Mouse (Mus musculus) myocyte (in vitro differentiated cells): ENCODE measurements at regions not wholly inside any gene's neighbourhood (a gene's known extent, or its start where the extent isn't known, plus 50 kb on each side); places are given as distances from the start of the nearest gene placed in this dataset.

Source experiments
- H3K27me3 ChIP-seq: one replicate; pipeline ENCODE4 v1.6.1; 2011; ENCODE audit not compliant: control insufficient read depth, insufficient read depth, insufficient read length
- H3K36me3 ChIP-seq: one replicate; pipeline ENCODE4 v1.6.1; 2011; ENCODE audit not compliant: control insufficient read depth, insufficient read depth
- H3K4me2 ChIP-seq: one replicate; pipeline ENCODE4 v1.6.1; 2011; ENCODE audit warnings: low read depth, control low read depth
- H3K4me3 ChIP-seq: one replicate; pipeline ENCODE4 v1.5.1; 2011; ENCODE audit warnings: mild to moderate bottlenecking, control low read depth, moderate library complexity
- H3K79me2 ChIP-seq: one replicate; pipeline ENCODE4 v1.6.1; 2011; ENCODE audit not compliant: control insufficient read depth, insufficient read depth
- H3ac ChIP-seq: one replicate; pipeline ENCODE4 v1.6.1; 2011; ENCODE audit not compliant: control insufficient read depth, insufficient read length
- CEBPB ChIP-seq: IDR thresholded peaks from 2 replicates; pipeline ENCODE4 v1.6.1; 2011; ENCODE audit warnings: mild to moderate bottlenecking, moderate library complexity; ENCODE audit not compliant: poor library complexity, insufficient read depth, severe bottlenecking
- E2F4 ChIP-seq: IDR thresholded peaks from one replicate; pipeline ENCODE4 v1.6.1; 2011; ENCODE audit warnings: mild to moderate bottlenecking, control low read depth, moderate library complexity; ENCODE audit not compliant: insufficient read depth
- MAX ChIP-seq: IDR thresholded peaks from one replicate; pipeline ENCODE4 v1.6.1; 2011; ENCODE audit warnings: low read depth, mild to moderate bottlenecking, control low read depth
- MYOD1 ChIP-seq, 3 experiments: IDR thresholded peaks; one replicate each; pipeline ENCODE4 v1.6.1; 2011; ENCODE audit warnings: control low read depth in 2 of 3, low read depth in 2 of 3, mild to moderate bottlenecking in 2 of 3, moderate library complexity in 1 of 3; ENCODE audit not compliant: insufficient read length in 2 of 3, control insufficient read depth in 1 of 3
- MYOG ChIP-seq, 3 experiments: IDR thresholded peaks; one replicate each; pipeline ENCODE4 v1.6.1; 2011; ENCODE audit warnings: control low read depth in 2 of 3, low read depth in 2 of 3, mild to moderate bottlenecking in 2 of 3; ENCODE audit not compliant: insufficient read length in 2 of 3, control insufficient read depth in 1 of 3, insufficient read depth in 1 of 3
- POLR2A ChIP-seq: IDR thresholded peaks from one replicate; pipeline ENCODE4 v1.6.1; 2011; ENCODE audit warnings: low read depth, mild to moderate bottlenecking, control low read depth, moderate library complexity; ENCODE audit not compliant: insufficient read length
- POLR2AphosphoS2 ChIP-seq: IDR thresholded peaks from one replicate; pipeline ENCODE4 v1.6.1; 2011; ENCODE audit warnings: low read depth, control low read depth; ENCODE audit not compliant: insufficient read length
- REST ChIP-seq: IDR thresholded peaks from one replicate; pipeline ENCODE4 v1.6.1; 2011; ENCODE audit warnings: mild to moderate bottlenecking, control low read depth, moderate library complexity; ENCODE audit not compliant: insufficient read depth, insufficient read length
- SRF ChIP-seq: IDR thresholded peaks from one replicate; pipeline ENCODE4 v1.6.1; 2011; ENCODE audit warnings: low read depth; ENCODE audit not compliant: control insufficient read depth, insufficient read length
- TCF12 ChIP-seq: IDR thresholded peaks from one replicate; pipeline ENCODE4 v1.6.1; 2011; ENCODE audit warnings: mild to moderate bottlenecking, control low read depth; ENCODE audit not compliant: poor library complexity, insufficient read depth, severe bottlenecking
- TCF3 ChIP-seq: IDR thresholded peaks from one replicate; pipeline ENCODE4 v1.6.1; 2011; ENCODE audit warnings: low read depth, control low read depth; ENCODE audit not compliant: insufficient read length
- USF1 ChIP-seq: IDR thresholded peaks from one replicate; pipeline ENCODE4 v1.6.1; 2011; ENCODE audit warnings: low read depth, mild to moderate bottlenecking, control low read depth, moderate library complexity

GRCm38 (mm10) chr14:31964831-31965230 is 64.0 kb upstream of the Galnt15 start:
- no peaks in the 10 kb centered on the region for H3K36me3 ChIP-seq
- H3ac ChIP-seq: no peak overlapping the region
- H3K79me2 ChIP-seq: no peaks in the 10 kb centered on the region
- no peaks in the 10 kb centered on the region for H3K27me3 ChIP-seq
- H3K4me3 ChIP-seq: no peak overlapping the region
- H3K4me2 ChIP-seq: no peak overlapping the region
- TF ChIP-seq POLR2A (no peak), MYOD1 (IDR thresholded peaks at IDR 0.05; ENCODE audit: control insufficient read depth in 1 of 3, insufficient read length in 2 of 3, low read depth in 2 of 3) (peak in 2 of 3 experiments; percentile 29 to 43), CEBPB (no peak), MYOG (IDR thresholded peaks at IDR 0.05; ENCODE audit: control insufficient read depth in 1 of 3, insufficient read depth in 1 of 3, insufficient read length in 2 of 3, low read depth in 2 of 3) (peak in 2 of 3 experiments; percentile 2 to 54), E2F4 (no peak)

DNA sequence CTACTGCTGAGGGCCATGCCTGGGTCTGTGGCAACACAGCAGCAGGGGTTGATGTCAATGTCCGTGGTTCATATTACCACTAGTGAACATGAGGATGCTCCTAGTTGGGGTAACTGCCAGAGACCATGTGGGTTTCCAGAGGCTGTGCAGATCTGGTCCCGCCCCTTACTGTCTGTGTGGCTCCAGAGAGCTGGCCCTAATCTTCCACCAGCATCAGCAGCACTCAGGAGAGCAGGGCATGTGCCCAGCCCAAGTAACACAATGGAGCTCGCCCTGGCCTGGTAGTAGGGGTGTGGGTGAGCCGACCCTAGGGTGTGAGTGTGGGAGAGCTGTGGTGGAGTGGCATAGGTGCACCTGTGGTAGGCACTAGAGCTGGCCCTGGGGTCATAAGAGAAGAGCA is 59.3 kb upstream of the Galnt15 start:
- H3K4me2 ChIP-seq: no peak overlapping the region

DNA sequence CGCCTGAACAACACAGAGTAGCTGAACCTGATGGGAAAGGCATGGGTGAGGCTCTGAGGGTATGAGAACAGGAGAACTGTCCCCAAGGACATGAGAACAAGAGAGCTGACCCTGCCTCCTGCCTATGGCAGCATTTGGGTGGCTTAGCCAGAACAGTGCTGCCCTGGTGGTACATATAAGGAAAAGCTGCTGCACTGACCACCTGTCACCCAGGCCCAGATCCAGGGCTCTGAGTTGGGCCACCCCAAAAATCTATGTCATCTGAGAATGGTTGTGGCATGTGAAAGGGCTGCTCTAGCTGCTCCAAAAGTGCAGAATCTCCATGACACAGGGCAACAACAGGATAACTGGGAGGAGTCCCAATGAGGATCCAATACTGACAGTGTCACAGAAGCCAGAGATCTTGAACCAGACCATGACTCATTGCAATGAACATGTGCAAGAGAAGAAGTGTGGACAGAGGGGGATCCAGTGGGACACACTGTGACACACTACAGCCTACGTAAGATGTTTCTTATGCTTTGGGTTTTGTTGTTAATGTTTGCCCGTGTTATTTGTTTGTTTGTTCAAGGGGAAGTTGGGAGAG is 58.5 kb upstream of the Galnt15 start:
- TF ChIP-seq MYOD1 (IDR thresholded peaks at IDR 0.05; ENCODE audit: control insufficient read depth in 1 of 3, insufficient read length in 2 of 3, low read depth in 2 of 3) (peak in 2 of 3 experiments; percentile 20 to 53), REST (no peak), USF1 (no peak), SRF (peak; percentile 49), MYOG (IDR thresholded peaks at IDR 0.05; ENCODE audit: control insufficient read depth in 1 of 3, insufficient read depth in 1 of 3, insufficient read length in 2 of 3, low read depth in 2 of 3) (peak in 1 of 3 experiments; percentile 52), TCF12 (no peak)
- H3K27me3 ChIP-seq: no peaks in the 10 kb centered on the region
- peak overlapping the region; percentile 4 for H3K4me2 ChIP-seq
- H3ac ChIP-seq: no peak overlapping the region
- no peaks in the 10 kb centered on the region for H3K79me2 ChIP-seq
- H3K36me3 ChIP-seq: no peaks in the 10 kb centered on the region
- no peak overlapping the region for H3K4me3 ChIP-seq

More for the DNA sequence above, 59.3 kb upstream of the Galnt15 start:
- no peaks in the 10 kb centered on the region for H3K36me3 ChIP-seq
- no peaks in the 10 kb centered on the region for H3K27me3 ChIP-seq
- TF ChIP-seq TCF3: no peak
- no peak for TF ChIP-seq CEBPB
- no peak for TF ChIP-seq USF1
- TF ChIP-seq POLR2A: no peak
- no peak overlapping the region for H3K4me3 ChIP-seq
- H3ac ChIP-seq: no peak overlapping the region
- H3K79me2 ChIP-seq: no peaks in the 10 kb centered on the region

GRCm38 (mm10) chr14:31970851-31971250 is 57.9 kb upstream of the Galnt15 start:
- no peaks in the 10 kb centered on the region for H3K36me3 ChIP-seq
- no peak overlapping the region for H3K4me3 ChIP-seq
- TF ChIP-seq CEBPB (no peak), TCF3 (no peak), MAX (no peak), MYOG (IDR thresholded peaks at IDR 0.05; ENCODE audit: control insufficient read depth in 1 of 3, insufficient read depth in 1 of 3, insufficient read length in 2 of 3, low read depth in 2 of 3) (no peak), POLR2A (no peak), USF1 (no peak), MYOD1 (IDR thresholded peaks at IDR 0.05; ENCODE audit: control insufficient read depth in 1 of 3, insufficient read length in 2 of 3, low read depth in 2 of 3) (no peak)
- H3ac ChIP-seq: no peak overlapping the region
- H3K27me3 ChIP-seq: no peaks in the 10 kb centered on the region
- H3K4me2 ChIP-seq: no peak overlapping the region
- no peaks in the 10 kb centered on the region for H3K79me2 ChIP-seq

- Histone ChIP-seq H3K27me3 (no peaks in the 10 kb centered on the region), H3K36me3 (no peaks in the 10 kb centered on the region), H3ac (no peak overlapping the region), H3K4me3 (no peak overlapping the region), H3K79me2 (no peaks in the 10 kb centered on the region), H3K4me2 (no peak overlapping the region)
- TF ChIP-seq CEBPB (no peak), E2F4 (no peak), TCF3 (no peak), USF1 (no peak), POLR2A (no peak), REST (no peak), POLR2AphosphoS2 (no peak), MYOG (IDR thresholded peaks at IDR 0.05; ENCODE audit: control insufficient read depth in 1 of 3, insufficient read depth in 1 of 3, insufficient read length in 2 of 3, low read depth in 2 of 3) (no peak), MYOD1 (IDR thresholded peaks at IDR 0.05; ENCODE audit: control insufficient read depth in 1 of 3, insufficient read length in 2 of 3, low read depth in 2 of 3) (no peak), MAX (no peak), SRF (no peak), TCF12 (no peak)
Observed at GRCm38 (mm10) chr14:31973702-31974101, 55.1 kb upstream of the Galnt15 start.
